Mouse (Mus musculus) urinary bladder, postnatal 14 days (tissue): ENCODE measurements around the gene Fam180a.
A peak's percentile ranks its signal among the peaks of the same experiment; 100 is the strongest.

Experiments used
- DNase-seq: peaks from one replicate; pipeline ENCODE4 v3.0.0; 2021; ENCODE audit warnings: low spot score

Gene Fam180a

GRCm38 (mm10) chr6:35309406-35309805, 16.5 kb downstream of the Fam180a start:
- no peak for DNase-seq

GRCm38 (mm10) chr6:35308037-35308436, 17.9 kb downstream of the Fam180a start, which contains the start of gene Slc13a4:
Slc13a4 (minus strand) TSS chr6:35308131.
- DNase-seq = no peak

- no peak for DNase-seq
Observed at GRCm38 (mm10) chr6:35307136-35307535, 18.8 kb downstream of the Fam180a start.

- no peak for DNase-seq
Observed at GRCm38 (mm10) chr6:35303355-35303900, 22.5 kb downstream of the Fam180a start.

- DNase-seq = no peak
Observed at GRCm38 (mm10) chr6:35302581-35302980, 23.4 kb downstream of the Fam180a start.

GRCm38 (mm10) chr6:35298323-35298722, 27.6 kb downstream of the Fam180a start:
- no peak for DNase-seq

- DNase-seq = no peak
Observed at GRCm38 (mm10) chr6:35297516-35298227, 28.3 kb downstream of the Fam180a start.

- peak; percentile 17 for DNase-seq
Observed at GRCm38 (mm10) chr6:35297001-35297400, 28.9 kb downstream of the Fam180a start.

GRCm38 (mm10) chr6:35294964-35295363, 31.0 kb downstream of the Fam180a start:
- DNase-seq = no peak

- DNase-seq = no peak
Observed at GRCm38 (mm10) chr6:35289676-35290075, 36.3 kb downstream of the Fam180a start.

- no peak for DNase-seq
Observed at GRCm38 (mm10) chr6:35288920-35289319, 37.0 kb downstream of the Fam180a start.

- DNase-seq = peak; percentile 85
Observed at GRCm38 (mm10) chr6:35288114-35288761, 37.7 kb downstream of the Fam180a start.

GRCm38 (mm10) chr6:35279306-35279705, 46.6 kb downstream of the Fam180a start:
- DNase-seq = no peak

GRCm38 (mm10) chr6:35277903-35278587, 47.9 kb downstream of the Fam180a start:
- no peak for DNase-seq

GRCm38 (mm10) chr6:35273391-35274082, 52.4 kb downstream of the Fam180a start:
- peak; percentile 25 for DNase-seq

- no peak for DNase-seq
Observed at GRCm38 (mm10) chr6:35271868-35272765, 53.8 kb downstream of the Fam180a start.

- no peak for DNase-seq
Observed at GRCm38 (mm10) chr6:35271094-35271855, 54.7 kb downstream of the Fam180a start.

GRCm38 (mm10) chr6:35269643-35270042, 56.3 kb downstream of the Fam180a start:
- no peak for DNase-seq

GRCm38 (mm10) chr6:35268711-35269110, 57.2 kb downstream of the Fam180a start:
- DNase-seq = no peak

GRCm38 (mm10) chr6:35265580-35266278, 60.2 kb downstream of the Fam180a start:
- DNase-seq = no peak
